Mouse (Mus musculus) urinary bladder, adult 2 months (tissue): ENCODE measurements around the gene Rftn2. TPM values are rescaled to one million over a fixed set of nuclear protein-coding genes. Genes with fewer than 3 reads are reported as not detected.
"Not testable (repeated sequence)": the region's sequence is repeated elsewhere in the genome, so short reads cannot be mapped to it uniquely, and the experiment has no call there.

Experiments
- DNase-seq: peaks from one replicate; pipeline ENCODE4 v3.0.0; 2022; ENCODE audit warnings: low spot score
- polyA plus RNA-seq: library from polyadenylated mRNA; depleted of rRNA; stranded (reverse); fragments of >200 nt; gene quantifications from 2 replicates; pipeline ENCODE4 v1.2.3, GENCODE M21; 2012

Rftn2 gene
- polyA plus RNA-seq, 1 experiment: 7.1 TPM

GRCm38 (mm10) chr1:55171361-55172325 lies 54.9 kb downstream of the Rftn2 start:
- DNase-seq: no peak

DNA sequence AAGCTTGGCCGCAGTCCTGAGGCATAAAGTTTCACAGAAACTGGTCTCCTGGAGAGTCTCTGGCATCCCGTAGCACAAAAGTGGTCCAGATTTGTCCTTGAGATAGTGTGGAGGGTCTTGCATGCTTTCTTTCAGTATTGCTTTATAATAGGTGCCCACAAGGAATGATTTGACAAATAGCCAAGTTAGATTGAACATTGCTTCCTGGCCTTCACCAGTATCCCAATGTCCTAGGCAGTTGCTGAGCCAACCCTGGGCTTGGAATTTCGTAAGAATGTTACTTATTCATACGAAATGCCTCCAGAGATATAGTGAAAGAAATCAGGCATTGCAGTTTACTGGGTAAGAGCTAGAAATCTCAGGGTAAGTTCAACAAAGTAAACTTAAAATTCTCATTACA lies 58.0 kb downstream of the Rftn2 start:
- no peak for DNase-seq

DNA sequence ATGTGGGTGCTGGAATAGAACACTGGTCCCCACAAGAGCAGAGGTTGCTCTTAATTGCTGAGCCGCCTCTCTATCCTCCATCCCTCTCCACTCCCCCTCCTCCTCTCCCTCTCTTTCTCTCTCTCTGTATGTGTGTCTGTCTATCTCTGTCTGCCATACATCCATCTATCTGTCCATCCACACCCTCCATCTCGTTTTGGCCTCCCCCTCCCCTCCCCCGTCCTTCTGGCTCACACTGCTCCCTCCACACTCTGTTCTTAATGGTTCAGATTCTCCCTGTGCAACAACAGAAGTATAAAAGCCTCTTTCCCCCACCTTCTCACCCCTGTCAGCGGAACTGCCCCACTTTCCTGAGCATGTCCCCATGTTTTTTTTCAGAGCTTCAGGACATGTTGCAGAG lies 59.0 kb downstream of the Rftn2 start:
- DNase-seq: no peak

DNA sequence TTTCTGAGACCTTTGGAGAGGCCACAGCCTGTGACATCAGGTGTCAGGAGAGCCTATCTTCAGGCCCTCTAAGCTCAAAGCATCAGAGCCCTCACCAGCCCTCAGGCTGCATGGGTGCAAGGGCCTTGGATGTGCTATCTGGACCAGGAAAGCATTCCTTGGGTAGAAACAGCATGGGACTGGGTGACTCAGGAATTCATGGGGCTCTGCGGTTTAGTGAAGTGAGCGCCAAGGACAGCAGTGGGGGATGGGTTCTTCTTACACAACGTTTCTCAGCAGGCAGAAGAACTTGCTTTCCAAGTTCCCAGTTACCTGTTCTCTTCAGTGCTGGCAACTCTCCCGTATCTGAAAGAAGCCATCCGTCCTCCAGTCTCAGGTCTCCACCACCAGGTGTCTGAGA lies 62.6 kb downstream of the Rftn2 start:
- DNase-seq: no peak

- no peak for DNase-seq
Measured at GRCm38 (mm10) chr1:55162781-55163180, 63.8 kb downstream of the Rftn2 start.

DNA sequence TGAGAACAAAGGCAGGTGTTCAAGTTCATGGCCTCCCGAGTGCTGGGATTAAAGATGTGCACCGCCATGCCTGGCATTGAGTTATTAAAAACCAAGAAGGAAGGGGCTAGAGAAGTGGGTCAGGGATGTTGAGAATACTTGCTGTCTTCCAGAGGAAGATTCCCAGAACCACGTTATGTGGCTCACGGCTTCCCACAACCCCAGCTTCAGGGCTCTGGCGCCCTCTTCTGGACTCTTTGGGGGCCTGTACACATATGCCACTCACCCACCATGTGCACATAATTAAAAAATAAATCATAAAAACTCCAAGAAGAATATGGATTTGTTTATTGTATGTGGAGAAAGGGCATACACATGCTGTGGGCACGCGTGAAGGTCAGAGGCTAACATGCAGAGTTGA lies 64.7 kb downstream of the Rftn2 start:
- DNase-seq: no peak

GRCm38 (mm10) chr1:55160831-55161638 lies 65.5 kb downstream of the Rftn2 start:
- no peak for DNase-seq

DNA sequence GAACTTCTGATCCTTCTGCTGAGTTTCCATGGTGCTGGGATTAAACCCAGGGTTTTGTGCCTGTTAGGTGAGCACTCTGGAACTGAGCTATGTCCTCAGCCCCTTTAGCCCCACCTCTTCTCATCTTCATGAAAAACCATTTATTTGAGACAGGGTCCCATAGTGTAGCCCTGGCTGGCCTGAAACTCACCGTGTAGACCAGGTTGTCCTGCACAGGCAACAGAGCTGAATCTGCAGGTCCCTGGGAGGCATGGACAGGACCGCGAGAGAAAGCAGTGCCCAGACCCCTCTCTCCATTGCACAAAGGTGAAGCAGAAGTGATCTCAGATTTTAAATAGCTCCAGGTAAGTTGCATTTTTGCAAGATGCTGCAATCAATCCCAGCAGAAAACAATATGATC lies 66.4 kb downstream of the Rftn2 start:
- no peak for DNase-seq

- DNase-seq: no peak
Measured at GRCm38 (mm10) chr1:55158821-55159220, 67.8 kb downstream of the Rftn2 start.

DNA sequence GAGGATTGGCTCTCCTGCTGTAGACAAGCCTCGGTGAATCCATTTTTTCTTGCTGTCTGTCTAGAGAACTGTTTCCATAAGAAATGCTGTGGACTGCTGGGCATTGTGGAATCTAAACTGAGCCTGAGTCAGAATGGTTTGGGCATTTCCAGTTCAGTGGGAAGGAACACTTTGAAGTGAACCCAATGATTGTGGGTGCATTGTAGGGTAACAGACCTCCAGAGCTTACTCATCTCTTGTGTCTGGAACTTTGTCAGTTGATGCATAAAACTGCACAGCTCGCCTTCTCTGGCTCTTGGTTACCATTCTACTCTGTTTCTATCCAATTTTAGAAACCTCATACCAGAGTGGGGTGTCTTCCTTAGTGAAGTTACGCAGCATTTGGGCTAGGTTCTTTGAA lies 68.4 kb downstream of the Rftn2 start:
- no peak for DNase-seq

DNA sequence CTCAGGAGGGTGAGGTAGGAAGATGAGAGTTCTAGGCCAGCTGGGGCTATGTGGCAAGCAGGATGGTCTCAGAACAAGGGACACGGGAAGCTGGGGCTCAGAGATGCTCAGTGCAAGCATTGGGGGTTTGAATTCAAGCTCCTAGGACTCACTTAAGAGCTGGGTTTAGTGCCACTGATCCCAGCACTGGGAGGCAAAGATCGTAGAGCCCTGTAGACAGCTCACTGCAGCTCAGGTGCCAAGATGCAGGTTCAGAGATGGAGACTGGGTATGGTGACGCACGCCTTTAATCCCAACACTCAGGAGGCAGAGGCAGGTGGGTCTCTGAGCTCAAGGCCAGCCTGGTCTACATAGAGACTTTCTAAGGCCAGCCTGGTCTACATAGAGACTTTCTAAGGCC lies 69.3 kb downstream of the Rftn2 start:
- DNase-seq: no peak

- DNase-seq: no peak
Measured at GRCm38 (mm10) chr1:55145556-55145955, 81.0 kb downstream of the Rftn2 start.

- no peak for DNase-seq
Measured at GRCm38 (mm10) chr1:55144338-55144737, 82.2 kb downstream of the Rftn2 start.

DNA sequence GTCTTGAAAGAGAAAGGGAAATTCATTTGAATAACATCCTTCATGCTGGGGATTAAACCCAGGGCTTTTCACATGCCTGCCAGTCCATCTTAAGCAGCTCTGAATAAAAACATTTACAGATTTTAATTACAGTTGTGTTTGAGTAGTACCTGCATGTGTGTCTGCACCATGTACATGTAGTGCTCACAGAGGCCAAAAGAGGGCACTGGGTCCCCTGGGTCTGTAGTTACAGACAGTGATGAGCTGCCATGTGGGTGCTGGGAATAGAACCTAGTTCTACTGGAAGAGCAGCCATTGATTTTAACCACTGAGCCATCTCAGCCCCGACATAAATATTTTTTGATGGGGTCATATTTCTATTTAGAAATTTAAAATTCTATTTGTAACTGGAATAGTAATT lies 90.7 kb downstream of the Rftn2 start:
- no peak for DNase-seq

DNA sequence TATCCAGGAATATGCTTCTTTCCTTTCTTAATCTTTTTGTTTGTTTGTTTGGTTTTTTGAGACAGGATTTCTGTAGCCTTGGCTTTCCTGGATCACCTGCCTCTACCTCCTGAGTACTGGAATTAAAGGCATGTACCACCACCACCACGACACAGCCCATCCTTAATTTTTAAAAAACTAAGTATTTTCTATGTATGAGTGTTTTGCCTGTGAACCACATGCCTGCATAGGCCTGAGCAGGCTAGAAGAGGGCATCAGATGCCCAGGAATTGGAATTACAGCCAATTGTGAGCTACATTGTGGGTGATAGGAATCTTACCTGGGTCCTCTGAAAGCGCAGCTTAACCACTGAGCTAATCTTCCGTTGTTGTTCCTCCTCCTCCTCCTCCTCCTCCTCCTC lies 92.3 kb downstream of the Rftn2 start:
- no peak for DNase-seq

- no peak for DNase-seq
Measured at GRCm38 (mm10) chr1:55133173-55133572, 93.4 kb downstream of the Rftn2 start.

- DNase-seq: no peak
Measured at GRCm38 (mm10) chr1:55132308-55132707, 94.3 kb downstream of the Rftn2 start.

GRCm38 (mm10) chr1:55131424-55132014 lies 95.1 kb downstream of the Rftn2 start:
- DNase-seq: no peak

- peak; percentile 95 for DNase-seq
Measured at GRCm38 (mm10) chr1:55130943-55131401, 95.6 kb downstream of the Rftn2 start, which contains the start of gene Mob4. Gene Mob4 (plus strand): TSS chr1:55131231.

DNA sequence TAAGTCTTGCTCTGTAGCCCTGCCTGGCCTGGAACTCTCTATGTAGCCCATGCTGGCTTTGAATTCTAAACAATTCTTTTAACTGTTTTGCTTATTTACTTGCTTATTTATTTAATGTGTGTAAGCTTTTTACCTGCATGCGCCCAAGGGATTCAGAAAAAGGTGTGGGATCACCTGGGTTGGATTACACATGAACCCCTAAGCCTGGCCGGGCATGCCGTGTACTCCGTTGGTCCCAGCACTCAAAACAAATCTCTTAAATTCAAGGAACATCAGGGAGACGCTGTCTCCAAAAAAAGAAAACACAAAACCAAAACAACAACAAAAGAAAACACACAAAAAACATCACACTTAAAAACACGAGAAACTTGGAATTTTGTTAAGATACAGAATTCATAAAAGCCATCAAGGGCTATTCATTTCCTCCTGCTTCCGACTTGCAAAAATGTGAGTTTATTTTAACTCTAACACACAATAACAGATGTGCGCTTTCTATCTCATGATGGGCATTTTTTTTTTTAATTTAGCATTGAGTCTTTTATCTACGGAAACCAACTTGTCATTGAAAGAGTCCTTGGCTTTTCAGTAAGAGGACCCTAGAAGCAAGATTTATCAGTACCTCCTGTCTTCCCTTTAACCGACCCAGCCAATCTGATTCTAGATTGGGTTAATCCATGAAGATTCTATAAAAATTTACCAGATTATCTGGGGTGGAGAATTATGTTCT lies 96.2 kb downstream of the Rftn2 start:
- DNase-seq: no peak

DNA sequence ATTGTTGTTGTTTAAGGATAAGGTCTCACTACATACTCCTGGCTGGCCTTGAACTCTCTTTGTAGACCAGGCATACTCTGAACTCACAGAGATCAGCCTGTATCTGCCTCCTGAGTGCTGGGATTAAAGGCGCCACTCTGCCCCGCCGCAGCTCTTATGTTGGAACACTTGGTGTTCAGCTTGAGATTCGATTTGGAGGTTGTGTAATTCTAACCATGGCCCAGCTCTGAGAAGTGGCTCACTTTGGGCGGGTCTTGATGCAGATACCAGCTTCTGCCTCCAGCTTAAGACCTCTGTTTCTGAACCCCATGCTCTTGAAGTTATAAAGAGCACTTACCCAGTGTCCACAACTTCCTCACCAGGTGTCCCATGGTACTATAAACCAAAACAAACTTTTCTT lies 96.9 kb downstream of the Rftn2 start:
- DNase-seq: no peak

DNA sequence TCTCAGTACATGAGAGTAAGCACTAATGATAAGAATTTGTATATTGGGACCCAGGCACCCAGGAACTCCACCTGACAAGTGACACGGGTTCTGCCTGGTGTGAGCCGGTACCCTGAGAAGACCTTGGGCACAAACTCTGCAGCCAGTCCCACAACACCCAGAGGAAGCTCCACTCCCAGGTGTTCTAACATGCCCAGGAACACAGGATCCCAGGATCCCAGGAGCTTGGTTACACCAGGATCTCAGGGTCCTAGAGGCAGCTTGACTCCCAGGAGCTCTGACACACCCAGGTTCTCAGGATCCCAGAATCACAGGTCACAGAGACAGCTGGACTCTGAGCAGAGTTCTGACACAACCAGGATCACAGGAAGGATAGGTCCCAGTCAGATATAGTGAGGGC lies 102.4 kb downstream of the Rftn2 start:
- DNase-seq: not testable (repeated sequence)
